Mouse (Mus musculus) heart, adult 8-10 months (tissue): ENCODE results near the gene Zfp91. TPM values are rescaled to one million over a fixed set of nuclear protein-coding genes. Genes with fewer than 3 reads are reported as not detected.

Experiments used
- total RNA-seq, 4 experiments: library from RNA; stranded (reverse); gene quantifications; 2 replicates each; pipeline ENCODE4 v1.2.4; 2022

Zfp91 gene
- total RNA-seq, 4 experiments from 2014 or later = 75.1 to 88.7 (median 81.0) TPM

Other genes starting within 250 kb of the Zfp91 start
- not detected for gene Gm4952, start 196.2 kb downstream of the Zfp91 start, total RNA-seq
- gene Glyat, start 162.8 kb downstream of the Zfp91 start, total RNA-seq = not detected
- not detected for gene Olfr1442, start 125.7 kb downstream of the Zfp91 start, total RNA-seq
- not detected for gene Olfr1443, start 118.0 kb downstream of the Zfp91 start, total RNA-seq
- not detected for gene Keg1, start 100.3 kb downstream of the Zfp91 start, total RNA-seq
- gene Cntf, start 30.5 kb downstream of the Zfp91 start, total RNA-seq = 1 to 10 TPM in 1 of 4 experiments, under 1 TPM in 3; 0.52 to 1.9 (median 0.95) TPM
- gene Lpxn, start 67 bp upstream of the Zfp91 start, total RNA-seq = 1 to 10 TPM in 1 of 4 experiments, under 1 TPM in 3; 0.60 to 1.1 (median 0.71) TPM
- not detected for gene Gm5244, start 50.6 kb upstream of the Zfp91 start, total RNA-seq
- gene Olfr1444, start 61.2 kb upstream of the Zfp91 start, total RNA-seq = not detected
- not detected for gene Olfr1445, start 87.7 kb upstream of the Zfp91 start, total RNA-seq
- not detected for gene Olfr1446, start 97.4 kb upstream of the Zfp91 start, total RNA-seq
- gene Olfr1447, start 107.6 kb upstream of the Zfp91 start, total RNA-seq = not detected
- not detected for gene Olfr1448, start 128.3 kb upstream of the Zfp91 start, total RNA-seq
- gene Olfr1449, start 134.7 kb upstream of the Zfp91 start, total RNA-seq = not detected
- gene Olfr1450, start 154.1 kb upstream of the Zfp91 start, total RNA-seq = not detected
- gene Olfr1451, start 198.9 kb upstream of the Zfp91 start, total RNA-seq = not detected
- not detected for gene Olfr1453, start 232.2 kb upstream of the Zfp91 start, total RNA-seq